19 mouse cellular contexts compared by ENCODE assay signal in the genomic region with DNA sequence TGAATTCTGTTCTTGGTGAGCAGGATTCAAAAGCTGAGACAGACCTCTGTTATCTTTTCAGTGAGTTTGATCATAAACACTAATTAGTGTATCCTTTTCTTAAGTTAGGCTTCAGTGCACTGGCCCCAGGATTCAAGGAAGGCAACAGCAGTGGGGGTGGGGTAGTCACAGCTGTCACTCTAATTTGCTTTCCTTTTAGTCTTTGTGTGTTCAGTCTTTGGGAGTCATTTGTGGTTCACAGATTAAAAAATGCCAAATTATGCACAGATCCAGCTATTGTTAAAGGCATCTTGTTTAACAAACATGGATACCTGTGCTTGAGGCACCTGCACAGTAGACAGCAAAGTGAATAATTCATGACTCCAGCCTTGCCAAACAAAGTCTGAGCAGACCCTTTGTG. TPM values are rescaled to one million over a fixed set of nuclear protein-coding genes. Genes with fewer than 3 reads are reported as not detected.
A peak's percentile ranks its signal among the peaks of the same experiment; 100 is the strongest.
DNase-seq lines count a peak whose midpoint lies in the region; ATAC-seq and TF ChIP-seq lines count a peak whose summit lies in the region.
"Had no signal": no experiment of that assay in that cellular context is flagged by ENCODE, and none has a peak within 500 bp of the region (broad histone marks: within the 10 kb centered on the region; RNA-seq: fewer than 3 reads in every experiment).

No protein-coding gene starts in this region.

- no peak overlapping the region for H3K4me3 ChIP-seq in heart, embryonic 15.5 days
- no peak overlapping the region for H3K4me3 ChIP-seq in heart, embryonic 11.5 days (ENCODE audit: low read depth, low read length)
- H3K4me3 ChIP-seq in forebrain, embryonic 14.5 days (ENCODE audit: low read depth, low read length) = no peak overlapping the region
- no peak overlapping the region for H3K4me3 ChIP-seq in hindbrain, embryonic 16.5 days (ENCODE audit: low read length)
- H3K4me3 ChIP-seq: embryonic facial prominence, embryonic 10.5 days; erythroblast, embryonic 14.5 days; intestine, embryonic 15.5 days had no signal

- H3K4me1 ChIP-seq in heart, embryonic 15.5 days (replicated peaks) = peaks cover 23% of the 10 kb centered on the region
- H3K4me1 ChIP-seq in heart, embryonic 11.5 days (ENCODE audit: control insufficient read depth, insufficient read depth, low read length) = peaks cover 13% of the 10 kb centered on the region
- no peaks in the 10 kb centered on the region for H3K4me1 ChIP-seq in forebrain, embryonic 14.5 days (ENCODE audit: control insufficient read depth, insufficient read depth, low read length)
- H3K4me1 ChIP-seq in hindbrain, embryonic 16.5 days (ENCODE audit: control insufficient read depth, insufficient read depth, low read depth, low read length) = no peaks in the 10 kb centered on the region
- H3K4me1 ChIP-seq: intestine, embryonic 15.5 days had no signal

- no peaks in the 10 kb centered on the region for H3K27me3 ChIP-seq in heart, embryonic 15.5 days
- no peaks in the 10 kb centered on the region for H3K27me3 ChIP-seq in heart, embryonic 11.5 days (ENCODE audit: control insufficient read depth, insufficient read depth, low read length)
- H3K27me3 ChIP-seq in forebrain, embryonic 14.5 days (replicated peaks; ENCODE audit: control insufficient read depth, insufficient read depth, low read length) = no peaks in the 10 kb centered on the region
- no peaks in the 10 kb centered on the region for H3K27me3 ChIP-seq in hindbrain, embryonic 16.5 days (replicated peaks; ENCODE audit: control insufficient read depth, insufficient read depth, low read length)
- H3K27me3 ChIP-seq: intestine, embryonic 15.5 days had no signal

- peak overlapping the region; percentile 25; the same call in 1 of the 2 replicates for H3K27ac ChIP-seq in heart, embryonic 15.5 days
- no peak overlapping the region for H3K27ac ChIP-seq in heart, embryonic 11.5 days (ENCODE audit: low read depth, low read length)
- peak overlapping the region; percentile 65 for H3K27ac ChIP-seq in forebrain, embryonic 14.5 days (ENCODE audit: low read depth, low read length)
- H3K27ac ChIP-seq in hindbrain, embryonic 16.5 days (ENCODE audit: low read depth, low read length) = peak overlapping the region; percentile 39; the same call in 1 of the 2 replicates
- H3K27ac ChIP-seq: embryonic facial prominence, embryonic 10.5 days; intestine, embryonic 15.5 days; kidney, postnatal 0 days had no signal

- no peaks in the 10 kb centered on the region for H3K9me3 ChIP-seq in heart, embryonic 15.5 days (replicated peaks)
- H3K9me3 ChIP-seq in heart, embryonic 11.5 days (replicated peaks; ENCODE audit: control insufficient read depth, low read length) = no peaks in the 10 kb centered on the region
- H3K9me3 ChIP-seq in forebrain, embryonic 14.5 days (replicated peaks; ENCODE audit: control insufficient read depth, low read length) = no peaks in the 10 kb centered on the region
- H3K9me3 ChIP-seq in hindbrain, embryonic 16.5 days (ENCODE audit: control insufficient read depth, low read length) = no peaks in the 10 kb centered on the region
- H3K9me3 ChIP-seq: embryonic facial prominence, embryonic 10.5 days; intestine, embryonic 15.5 days had no signal

- no peaks in the 10 kb centered on the region for H3K36me3 ChIP-seq in heart, embryonic 15.5 days
- no peaks in the 10 kb centered on the region for H3K36me3 ChIP-seq in heart, embryonic 11.5 days (ENCODE audit: control insufficient read depth, insufficient read depth, low read length)
- peaks cover 3% of the 10 kb centered on the region; the same call in 1 of the 2 replicates for H3K36me3 ChIP-seq in forebrain, embryonic 14.5 days (ENCODE audit: control insufficient read depth, insufficient read depth, low read length)
- no peaks in the 10 kb centered on the region for H3K36me3 ChIP-seq in hindbrain, embryonic 16.5 days (ENCODE audit: control insufficient read depth, insufficient read depth, low read length)
- H3K36me3 ChIP-seq: intestine, embryonic 15.5 days had no signal

- no peak overlapping the region for H3K4me2 ChIP-seq in heart, embryonic 15.5 days
- H3K4me2 ChIP-seq in heart, embryonic 11.5 days = no peak overlapping the region
- no peak overlapping the region for H3K4me2 ChIP-seq in forebrain, embryonic 14.5 days (ENCODE audit: low read length)
- H3K4me2 ChIP-seq in hindbrain, embryonic 16.5 days (ENCODE audit: low read length) = no peak overlapping the region
- H3K4me2 ChIP-seq: intestine, embryonic 15.5 days; liver, embryonic 11.5 days had no signal

- peak; percentile 73 for DNase-seq in brain, embryonic 14.5 days (ENCODE audit: low read depth)
- DNase-seq in forebrain, embryonic 14.5 days (ENCODE audit: low spot score) = peak; percentile 54
- DNase-seq in thymus, postnatal 4 days = no peak
- no peak for DNase-seq in adrenal gland, postnatal 14 days
- no peak for DNase-seq in liver
- DNase-seq: adrenal gland, adult 2 months; cerebellum, postnatal 36 days; heart, postnatal 14 days; layer of hippocampus, adult 9-11 months had no signal

- no peak for TF ChIP-seq POLR2A in brain, embryonic 14.5 days (IDR thresholded peaks at IDR 0.05; ENCODE audit: borderline replicate concordance, extremely low read depth, insufficient read depth, insufficient read length, poor library complexity, severe bottlenecking)

- H3K9ac ChIP-seq in heart, embryonic 15.5 days = no peak overlapping the region
- H3K9ac ChIP-seq in heart, embryonic 11.5 days (ENCODE audit: low read depth, low read length) = no peak overlapping the region
- no peak overlapping the region for H3K9ac ChIP-seq in forebrain, embryonic 14.5 days (ENCODE audit: low read length)
- no peak overlapping the region for H3K9ac ChIP-seq in hindbrain, embryonic 16.5 days (ENCODE audit: low read depth, low read length)
- H3K9ac ChIP-seq: intestine, embryonic 15.5 days had no signal

- TF ChIP-seq CTCF in brain, embryonic 14.5 days (IDR thresholded peaks at IDR 0.05; ENCODE audit: borderline replicate concordance, extremely low read depth, insufficient read depth, insufficient read length) = no peak

- no peak for ATAC-seq in heart, embryonic 15.5 days (replicated peaks; ENCODE audit: insufficient number of reproducible peaks, insufficient read depth, low FRiP score, low read depth)
- ATAC-seq in heart, embryonic 11.5 days (replicated peaks; ENCODE audit: insufficient number of reproducible peaks, low FRiP score, low TSS enrichment) = no peak
- no peak for ATAC-seq in forebrain, embryonic 14.5 days
- ATAC-seq in hindbrain, embryonic 16.5 days = no peak
- ATAC-seq: intestine, embryonic 15.5 days had no signal

RNA-seq across cellular contexts. Expression of a gene that starts 24.0 kb away (rescaled TPM):
- 183 and 187 TPM in 2 replicates for polyA plus RNA-seq in heart, embryonic 15.5 days (2015; fragmentation: Nextera tagmentation; extraction: Ambion mirVana)
- 71.0 and 88.5 TPM in 2 replicates for polyA plus RNA-seq in heart, embryonic 11.5 days (2014; fragmentation: Nextera tagmentation; extraction: Ambion mirVana)
- polyA plus RNA-seq in brain, embryonic 14.5 days (2012; rRNA removed) = 98.6 and 107 TPM in 2 replicates
- 49.1 and 50.0 TPM in 2 replicates for polyA plus RNA-seq in forebrain, embryonic 14.5 days (2014; fragmentation: Nextera tagmentation; extraction: Ambion mirVana)
- polyA plus RNA-seq in hindbrain, embryonic 16.5 days (2015; fragmentation: Nextera tagmentation; extraction: Ambion mirVana) = 110 and 118 TPM in 2 replicates
- 94.6 and 102 TPM in 2 replicates for total RNA-seq in adrenal gland, postnatal 14 days (2021)

RNA-seq across cellular contexts. Expression of a gene that starts 42.8 kb away (rescaled TPM):
- 64.3 and 69.6 TPM in 2 replicates for polyA plus RNA-seq in heart, embryonic 15.5 days (2015; fragmentation: Nextera tagmentation; extraction: Ambion mirVana)
- 69.5 and 82.2 TPM in 2 replicates for polyA plus RNA-seq in heart, embryonic 11.5 days (2014; fragmentation: Nextera tagmentation; extraction: Ambion mirVana)
- polyA plus RNA-seq in brain, embryonic 14.5 days (2012; rRNA removed) = 180 and 199 TPM in 2 replicates
- polyA plus RNA-seq in forebrain, embryonic 14.5 days (2014; fragmentation: Nextera tagmentation; extraction: Ambion mirVana) = 67.4 and 75.6 TPM in 2 replicates
- 27.7 and 41.3 TPM in 2 replicates for polyA plus RNA-seq in hindbrain, embryonic 16.5 days (2015; fragmentation: Nextera tagmentation; extraction: Ambion mirVana)
- 29.4 and 47.2 TPM in 2 replicates for total RNA-seq in adrenal gland, postnatal 14 days (2021)

RNA-seq across cellular contexts. Expression of a gene that starts 48.5 kb away (rescaled TPM):
- polyA plus RNA-seq in heart, embryonic 15.5 days (2015; fragmentation: Nextera tagmentation; extraction: Ambion mirVana) = 46.9 and 55.7 TPM in 2 replicates
- 39.0 and 39.1 TPM in 2 replicates for polyA plus RNA-seq in heart, embryonic 11.5 days (2014; fragmentation: Nextera tagmentation; extraction: Ambion mirVana)
- 8.6 and 9.4 TPM in 2 replicates for polyA plus RNA-seq in brain, embryonic 14.5 days (2012; rRNA removed)
- 15.5 and 19.9 TPM in 2 replicates for polyA plus RNA-seq in forebrain, embryonic 14.5 days (2014; fragmentation: Nextera tagmentation; extraction: Ambion mirVana)
- 16.1 and 16.9 TPM in 2 replicates for polyA plus RNA-seq in hindbrain, embryonic 16.5 days (2015; fragmentation: Nextera tagmentation; extraction: Ambion mirVana)
- 20.1 and 20.3 TPM in 2 replicates for total RNA-seq in adrenal gland, postnatal 14 days (2021)
- total RNA-seq: granulocyte monocyte progenitor cell, adult 5-6 weeks; megakaryocyte progenitor cell, adult 5-6 weeks had no signal
- polyA plus RNA-seq: erythroblast, embryonic 14.5 days had no signal

RNA-seq across cellular contexts. Expression of a gene that starts 59.3 kb away (rescaled TPM):
- 33.3 and 35.8 TPM in 2 replicates for polyA plus RNA-seq in heart, embryonic 15.5 days (2015; fragmentation: Nextera tagmentation; extraction: Ambion mirVana)
- 25.9 and 42.4 TPM in 2 replicates for polyA plus RNA-seq in heart, embryonic 11.5 days (2014; fragmentation: Nextera tagmentation; extraction: Ambion mirVana)
- polyA plus RNA-seq in brain, embryonic 14.5 days (2012; rRNA removed) = 102 and 129 TPM in 2 replicates
- polyA plus RNA-seq in forebrain, embryonic 14.5 days (2014; fragmentation: Nextera tagmentation; extraction: Ambion mirVana) = 48.8 and 51.7 TPM in 2 replicates
- polyA plus RNA-seq in hindbrain, embryonic 16.5 days (2015; fragmentation: Nextera tagmentation; extraction: Ambion mirVana) = 30.1 and 31.8 TPM in 2 replicates
- total RNA-seq in adrenal gland, postnatal 14 days (2021) = 165 and 175 TPM in 2 replicates

Comparison
In these comparisons a context has a peak if more than half of its experiments do, and no peak if none do; other contexts are left out.
1. DNase-seq: peak in brain, embryonic 14.5 days (single experiment) and forebrain, embryonic 14.5 days (single experiment); none in thymus, postnatal 4 days (single experiment), adrenal gland, postnatal 14 days (single experiment) and liver (single experiment).